Mouse (Mus musculus): ENCODE measurements at regions not wholly inside any gene's neighbourhood (a gene's known extent, or its start where the extent isn't known, plus 50 kb on each side); places are given as distances from the start of the nearest gene placed in this dataset.

DNA sequence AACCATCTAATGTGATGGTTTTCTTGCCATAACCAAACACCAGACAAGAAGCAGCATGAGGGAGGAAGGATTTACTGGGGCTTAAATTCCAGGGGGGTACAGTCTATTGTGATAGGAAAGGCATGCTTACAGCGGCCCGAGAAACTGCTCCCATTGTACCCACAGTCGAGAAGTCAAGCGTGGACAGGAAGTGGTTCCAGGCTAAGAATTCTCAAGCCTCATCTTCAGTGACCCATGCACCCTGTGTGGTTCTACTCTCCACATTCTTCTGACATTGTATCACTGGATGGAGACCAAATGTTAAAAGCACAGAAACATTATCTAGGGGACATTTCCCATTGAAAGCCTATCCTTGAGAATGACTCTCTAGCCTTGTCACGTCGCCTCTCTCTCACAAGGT lies 90.8 kb upstream of the Dnajc19 start:
- Histone ChIP-seq H3K27me3 (replicated peaks) (no peaks in the 10 kb centered on the region), H3K9ac (no peak overlapping the region), H3K4me1 (replicated peaks) (no peaks in the 10 kb centered on the region), H3K4me3 (no peak overlapping the region), H3K27ac (ENCODE audit: poor library complexity, severe bottlenecking) (no peak overlapping the region), H3K36me3 (no peaks in the 10 kb centered on the region), H3K4me2 (no peak overlapping the region), H3K9me3 (replicated peaks) (no peaks in the 10 kb centered on the region)
- no peak for ATAC-seq (ENCODE audit: insufficient number of reproducible peaks, low FRiP score)
- WGBS, result 76% methylated on average over 6 of the region's 6 CpGs

DNA sequence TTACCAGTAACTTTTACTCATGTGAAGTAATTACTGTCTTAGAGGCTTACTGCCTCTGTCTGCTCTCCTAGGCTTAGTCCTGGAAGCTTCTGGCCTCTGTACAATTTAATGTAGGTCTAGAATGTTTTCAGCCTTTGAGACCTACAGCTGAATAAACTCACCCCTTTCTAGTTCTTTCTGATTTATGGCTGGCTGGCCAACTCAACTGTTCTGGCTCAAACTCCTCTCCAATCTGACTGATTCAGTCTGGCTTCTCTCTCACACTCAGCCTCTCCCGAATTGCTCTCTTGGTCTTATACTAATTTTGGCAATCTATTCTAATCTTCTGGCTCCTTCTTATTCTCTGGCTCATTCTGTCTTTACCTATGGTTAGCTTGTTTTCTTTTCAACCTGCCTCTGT lies 87.0 kb upstream of the Dnajc19 start:
- Histone ChIP-seq H3K27ac (ENCODE audit: poor library complexity, severe bottlenecking) (no peak overlapping the region), H3K4me1 (replicated peaks) (0 out of 2 replicates have a peak, but pooled peaks cover 6% of the 10 kb centered on the region), H3K9ac (no peak overlapping the region), H3K9me3 (replicated peaks) (no peaks in the 10 kb centered on the region), H3K4me2 (no peak overlapping the region), H3K4me3 (no peak overlapping the region), H3K27me3 (replicated peaks) (no peaks in the 10 kb centered on the region), H3K36me3 (no peaks in the 10 kb centered on the region)
- WGBS, result 61% methylated on average over 1 of the region's 1 CpGs
- no peak for ATAC-seq (ENCODE audit: insufficient number of reproducible peaks, low FRiP score)

- Histone ChIP-seq H3K4me2 (no peak overlapping the region), H3K27ac (ENCODE audit: poor library complexity, severe bottlenecking) (no peak overlapping the region), H3K9me3 (replicated peaks) (no peaks in the 10 kb centered on the region), H3K4me1 (replicated peaks) (no peaks in the 10 kb centered on the region), H3K36me3 (no peaks in the 10 kb centered on the region), H3K27me3 (replicated peaks) (no peaks in the 10 kb centered on the region), H3K4me3 (no peak overlapping the region), H3K9ac (no peak overlapping the region)
- WGBS, result 35% methylated on average over 2 of the region's 2 CpGs
- ATAC-seq (ENCODE audit: insufficient number of reproducible peaks, low FRiP score), result no peak
Measured at GRCm38 (mm10) chr3:34150036-34150435, 68.9 kb upstream of the Dnajc19 start.

GRCm38 (mm10) chr3:34143652-34144051 lies 62.5 kb upstream of the Dnajc19 start:
- no peaks in the 10 kb centered on the region for H3K36me3 ChIP-seq
- ATAC-seq (ENCODE audit: insufficient number of reproducible peaks, low FRiP score), result no peak
- no peaks in the 10 kb centered on the region for H3K4me1 ChIP-seq (replicated peaks)
- H3K27me3 ChIP-seq (replicated peaks), result no peaks in the 10 kb centered on the region
- H3K9me3 ChIP-seq (replicated peaks), result no peaks in the 10 kb centered on the region
- no peak overlapping the region for H3K4me3 ChIP-seq
- H3K4me2 ChIP-seq, result no peak overlapping the region
- WGBS, result 60% methylated on average over 2 of the region's 2 CpGs
- H3K9ac ChIP-seq, result no peak overlapping the region
- H3K27ac ChIP-seq (ENCODE audit: poor library complexity, severe bottlenecking), result no peak overlapping the region

DNA sequence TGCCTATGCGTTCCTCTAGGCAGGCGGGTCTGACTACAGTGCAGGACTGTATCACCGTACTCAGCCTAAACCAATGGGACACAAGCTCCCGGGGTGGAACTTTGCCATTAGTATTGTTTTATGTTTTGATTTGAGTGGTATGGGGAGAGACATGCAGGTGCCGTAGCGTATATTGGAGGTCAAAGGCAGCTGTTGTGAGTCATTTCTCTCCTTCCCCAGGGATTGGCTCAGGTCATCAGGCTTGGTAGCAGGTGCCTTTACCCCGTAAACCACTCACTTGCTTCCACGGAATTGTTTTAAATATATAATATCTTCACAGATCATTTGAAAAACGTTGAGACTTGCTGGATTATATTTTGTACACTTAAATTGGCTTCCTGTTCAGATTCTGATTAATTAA lies 58.1 kb upstream of the Dnajc19 start:
- Histone ChIP-seq H3K4me3 (no peak overlapping the region), H3K27ac (ENCODE audit: poor library complexity, severe bottlenecking) (no peak overlapping the region), H3K36me3 (no peaks in the 10 kb centered on the region), H3K27me3 (replicated peaks) (no peaks in the 10 kb centered on the region), H3K9ac (no peak overlapping the region), H3K4me2 (no peak overlapping the region), H3K9me3 (replicated peaks) (no peaks in the 10 kb centered on the region), H3K4me1 (replicated peaks) (no peaks in the 10 kb centered on the region)
- ATAC-seq (ENCODE audit: insufficient number of reproducible peaks, low FRiP score), result no peak
- WGBS, result 75% methylated on average over 9 of the region's 9 CpGs

GRCm38 (mm10) chr3:34137984-34138383 lies 56.9 kb upstream of the Dnajc19 start:
- no peak overlapping the region for H3K4me3 ChIP-seq
- H3K9me3 ChIP-seq (replicated peaks), result no peaks in the 10 kb centered on the region
- no peak for ATAC-seq (ENCODE audit: insufficient number of reproducible peaks, low FRiP score)
- WGBS, result 74% methylated on average over 7 of the region's 7 CpGs
- no peaks in the 10 kb centered on the region for H3K27me3 ChIP-seq (replicated peaks)
- no peak overlapping the region for H3K9ac ChIP-seq
- no peak overlapping the region for H3K4me2 ChIP-seq
- no peak overlapping the region for H3K27ac ChIP-seq (ENCODE audit: poor library complexity, severe bottlenecking)
- no peaks in the 10 kb centered on the region for H3K4me1 ChIP-seq (replicated peaks)
- no peaks in the 10 kb centered on the region for H3K36me3 ChIP-seq

GRCm38 (mm10) chr3:34136385-34136784 lies 55.3 kb upstream of the Dnajc19 start:
- H3K27ac ChIP-seq (ENCODE audit: poor library complexity, severe bottlenecking), result no peak overlapping the region
- H3K36me3 ChIP-seq, result no peaks in the 10 kb centered on the region
- 80% methylated on average over 2 of the region's 2 CpGs for WGBS
- no peaks in the 10 kb centered on the region for H3K4me1 ChIP-seq (replicated peaks)
- H3K9me3 ChIP-seq (replicated peaks), result no peaks in the 10 kb centered on the region
- H3K9ac ChIP-seq, result no peak overlapping the region
- H3K4me3 ChIP-seq, result no peak overlapping the region
- H3K27me3 ChIP-seq (replicated peaks), result no peaks in the 10 kb centered on the region
- H3K4me2 ChIP-seq, result no peak overlapping the region
- no peak for ATAC-seq (ENCODE audit: insufficient number of reproducible peaks, low FRiP score)
